Mouse (Mus musculus): ENCODE data around the gene Bdh1. TPM values are rescaled to one million over a fixed set of nuclear protein-coding genes. Genes with fewer than 3 reads are reported as not detected.

Bdh1 gene
- polyA plus RNA-seq, 1 experiment from 2014 or later: 43.4 TPM

- H3K27ac ChIP-seq: no peak overlapping the region
- H3K4me3 ChIP-seq: no peak overlapping the region
- peaks cover 5% of the 10 kb centered on the region; the same call in 1 of the 2 replicates for H3K4me1 ChIP-seq
- H3K4me2 ChIP-seq: no peak overlapping the region
- H3K27me3 ChIP-seq: no peaks in the 10 kb centered on the region
- H3K36me3 ChIP-seq: no peaks in the 10 kb centered on the region
- H3K9me3 ChIP-seq: no peaks in the 10 kb centered on the region
- H3K9ac ChIP-seq: no peak overlapping the region
- 63% methylated on average over 3 of the region's 3 CpGs for WGBS
- no peak for ATAC-seq (ENCODE audit: insufficient number of reproducible peaks, low FRiP score, low TSS enrichment, low read depth)
Measured at GRCm38 (mm10) chr16:31413777-31414176, 8.3 kb upstream of the Bdh1 start.

DNA sequence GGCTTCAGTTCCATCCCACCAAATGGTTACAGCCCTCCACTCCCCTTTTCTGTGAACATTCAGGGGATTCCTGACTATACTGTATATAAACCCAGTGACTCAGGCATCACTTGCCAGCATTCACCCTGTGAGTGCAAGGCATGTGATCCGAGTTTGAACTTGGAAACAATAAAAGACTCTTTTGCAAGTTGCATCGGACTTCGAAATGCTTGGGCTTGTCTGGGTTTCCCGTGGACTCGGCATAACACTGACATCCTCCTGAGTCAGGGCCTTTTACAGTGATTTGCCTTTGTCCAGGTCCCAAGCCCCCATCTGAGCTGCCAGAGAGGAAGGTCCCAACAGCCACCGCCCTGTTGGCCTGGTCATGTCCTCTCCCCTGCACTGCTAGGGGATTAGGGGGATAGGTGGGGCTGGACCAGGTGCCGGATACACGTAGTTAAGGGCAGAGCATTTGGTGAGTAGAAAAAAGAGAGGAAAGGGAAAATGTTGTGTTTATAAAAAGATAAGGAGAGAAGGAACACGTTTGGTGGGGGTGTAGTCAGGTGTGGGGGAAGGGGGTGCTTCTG, 6.1 kb upstream of the Bdh1 start:
- Histone ChIP-seq H3K4me1 (peaks cover 5% of the 10 kb centered on the region; the same call in 1 of the 2 replicates), H3K27ac (no peak overlapping the region), H3K9me3 (no peaks in the 10 kb centered on the region), H3K9ac (no peak overlapping the region), H3K4me2 (no peak overlapping the region), H3K4me3 (no peak overlapping the region), H3K36me3 (no peaks in the 10 kb centered on the region), H3K27me3 (no peaks in the 10 kb centered on the region)
- no peak for ATAC-seq (ENCODE audit: insufficient number of reproducible peaks, low FRiP score, low TSS enrichment, low read depth)
- 47% methylated on average over 9 of the region's 9 CpGs for WGBS

DNA sequence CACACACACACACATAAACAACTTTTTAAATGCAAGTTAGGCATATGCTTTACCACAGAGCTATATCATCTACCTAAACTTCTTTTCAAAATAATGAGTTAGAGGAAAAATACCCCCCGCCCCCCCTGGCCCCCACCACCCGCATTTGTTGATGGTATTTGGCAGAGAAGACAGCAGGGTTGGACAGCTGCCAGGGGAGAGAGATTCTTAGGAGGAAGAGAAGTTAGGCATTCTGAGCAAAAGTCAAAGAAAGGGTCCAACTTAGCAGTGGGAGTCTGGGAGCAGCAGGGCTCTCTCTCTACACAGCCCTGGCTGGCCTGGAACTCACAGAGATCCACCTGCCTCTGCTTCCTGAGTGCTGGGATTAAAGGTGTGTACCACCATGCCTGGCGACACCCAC, 3.4 kb upstream of the Bdh1 start:
- Histone ChIP-seq H3K4me3 (no peak overlapping the region), H3K4me2 (no peak overlapping the region), H3K9me3 (no peaks in the 10 kb centered on the region), H3K27me3 (no peaks in the 10 kb centered on the region), H3K9ac (no peak overlapping the region), H3K4me1 (no peaks in the 10 kb centered on the region), H3K27ac (no peak overlapping the region), H3K36me3 (no peaks in the 10 kb centered on the region)
- 61% methylated on average over 3 of the region's 3 CpGs for WGBS
- no peak for ATAC-seq (ENCODE audit: insufficient number of reproducible peaks, low FRiP score, low TSS enrichment, low read depth)

DNA sequence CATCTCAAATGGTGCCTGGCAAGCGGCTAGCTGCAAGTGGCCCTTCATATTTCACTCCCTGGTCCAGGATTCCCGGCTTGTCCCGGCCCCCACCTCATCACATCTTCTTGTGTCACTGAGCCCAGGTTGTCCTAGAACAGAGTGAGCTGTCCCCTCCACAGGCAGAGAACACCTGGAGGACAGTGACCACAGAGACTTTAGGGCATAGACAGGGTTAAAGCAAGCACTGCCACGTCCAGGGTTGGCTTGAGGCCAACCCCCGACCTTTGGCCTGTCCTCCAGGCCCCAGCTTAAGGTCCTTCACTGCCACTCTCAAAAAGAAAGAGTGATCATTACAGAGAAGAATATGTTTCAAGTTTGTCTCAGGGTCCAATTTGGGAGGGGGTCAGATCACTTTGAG, 2.6 kb upstream of the Bdh1 start:
- no peaks in the 10 kb centered on the region for H3K27me3 ChIP-seq
- no peak overlapping the region for H3K4me2 ChIP-seq
- 68% methylated on average over 5 of the region's 5 CpGs for WGBS
- H3K27ac ChIP-seq: no peak overlapping the region
- H3K4me3 ChIP-seq: no peak overlapping the region
- no peaks in the 10 kb centered on the region for H3K4me1 ChIP-seq
- ATAC-seq (ENCODE audit: insufficient number of reproducible peaks, low FRiP score, low TSS enrichment, low read depth): no peak
- H3K9ac ChIP-seq: no peak overlapping the region
- H3K9me3 ChIP-seq: no peaks in the 10 kb centered on the region
- H3K36me3 ChIP-seq: no peaks in the 10 kb centered on the region

DNA sequence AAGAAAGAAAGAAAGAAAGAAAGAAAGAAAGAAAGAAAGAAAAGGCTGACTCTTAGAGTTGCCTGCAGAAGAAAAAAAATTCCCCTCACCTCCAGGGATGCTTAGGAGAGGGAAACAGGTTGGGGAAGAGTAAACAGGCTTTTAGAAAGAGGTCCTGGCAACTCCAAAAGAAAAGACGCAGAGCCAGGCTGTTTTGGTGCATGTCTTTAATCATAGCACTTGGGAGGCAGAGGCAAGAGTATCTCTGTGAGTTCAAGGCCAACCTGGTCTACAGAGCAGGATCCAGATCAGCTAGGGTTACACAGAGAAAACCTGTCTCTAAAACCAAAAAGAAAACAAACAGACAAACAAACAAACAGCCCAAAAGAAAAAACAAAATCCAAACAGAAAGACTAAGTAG, 642 bp downstream of the Bdh1 start:
- ATAC-seq (ENCODE audit: insufficient number of reproducible peaks, low FRiP score, low TSS enrichment, low read depth): no peak
- H3K9me3 ChIP-seq: no peaks in the 10 kb centered on the region
- no peaks in the 10 kb centered on the region; the same call in 1 of the 2 replicates for H3K4me1 ChIP-seq
- WGBS: 71% methylated on average over 1 of the region's 1 CpGs
- peaks cover 12% of the 10 kb centered on the region for H3K27me3 ChIP-seq
- no peak overlapping the region for H3K27ac ChIP-seq
- no peak overlapping the region for H3K4me2 ChIP-seq
- no peak overlapping the region for H3K4me3 ChIP-seq
- H3K9ac ChIP-seq: no peak overlapping the region
- no peaks in the 10 kb centered on the region for H3K36me3 ChIP-seq

- Histone ChIP-seq H3K27me3 (peaks cover 15% of the 10 kb centered on the region), H3K4me3 (no peak overlapping the region), H3K9me3 (no peaks in the 10 kb centered on the region), H3K9ac (no peak overlapping the region), H3K36me3 (no peaks in the 10 kb centered on the region), H3K4me1 (peaks cover 4% of the 10 kb centered on the region), H3K27ac (no peak overlapping the region), H3K4me2 (no peak overlapping the region)
- 62% methylated on average over 4 of the region's 4 CpGs for WGBS
- no peak for ATAC-seq (ENCODE audit: insufficient number of reproducible peaks, low FRiP score, low TSS enrichment, low read depth)
Measured at GRCm38 (mm10) chr16:31423368-31423767, 1.3 kb downstream of the Bdh1 start.

GRCm38 (mm10) chr16:31424416-31425187, 2.5 kb downstream of the Bdh1 start:
- Histone ChIP-seq H3K4me2 (no peak overlapping the region), H3K4me3 (no peak overlapping the region), H3K27me3 (peaks cover 15% of the 10 kb centered on the region), H3K36me3 (no peaks in the 10 kb centered on the region), H3K9ac (no peak overlapping the region), H3K4me1 (peaks cover 14% of the 10 kb centered on the region), H3K9me3 (no peaks in the 10 kb centered on the region), H3K27ac (no peak overlapping the region)
- WGBS: 77% methylated on average over 4 of the region's 4 CpGs
- no peak for ATAC-seq (ENCODE audit: insufficient number of reproducible peaks, low FRiP score, low TSS enrichment, low read depth)

GRCm38 (mm10) chr16:31425508-31425907, 3.4 kb downstream of the Bdh1 start:
- no peak for ATAC-seq (ENCODE audit: insufficient number of reproducible peaks, low FRiP score, low TSS enrichment, low read depth)
- H3K27ac ChIP-seq: no peak overlapping the region
- no peak overlapping the region for H3K4me3 ChIP-seq
- H3K4me1 ChIP-seq: peaks cover 18% of the 10 kb centered on the region
- no peaks in the 10 kb centered on the region for H3K9me3 ChIP-seq
- peaks cover 15% of the 10 kb centered on the region for H3K27me3 ChIP-seq
- no peaks in the 10 kb centered on the region for H3K36me3 ChIP-seq
- no peak overlapping the region for H3K9ac ChIP-seq
- WGBS: under 1% methylated on average over 4 of the region's 4 CpGs
- no peak overlapping the region for H3K4me2 ChIP-seq

DNA sequence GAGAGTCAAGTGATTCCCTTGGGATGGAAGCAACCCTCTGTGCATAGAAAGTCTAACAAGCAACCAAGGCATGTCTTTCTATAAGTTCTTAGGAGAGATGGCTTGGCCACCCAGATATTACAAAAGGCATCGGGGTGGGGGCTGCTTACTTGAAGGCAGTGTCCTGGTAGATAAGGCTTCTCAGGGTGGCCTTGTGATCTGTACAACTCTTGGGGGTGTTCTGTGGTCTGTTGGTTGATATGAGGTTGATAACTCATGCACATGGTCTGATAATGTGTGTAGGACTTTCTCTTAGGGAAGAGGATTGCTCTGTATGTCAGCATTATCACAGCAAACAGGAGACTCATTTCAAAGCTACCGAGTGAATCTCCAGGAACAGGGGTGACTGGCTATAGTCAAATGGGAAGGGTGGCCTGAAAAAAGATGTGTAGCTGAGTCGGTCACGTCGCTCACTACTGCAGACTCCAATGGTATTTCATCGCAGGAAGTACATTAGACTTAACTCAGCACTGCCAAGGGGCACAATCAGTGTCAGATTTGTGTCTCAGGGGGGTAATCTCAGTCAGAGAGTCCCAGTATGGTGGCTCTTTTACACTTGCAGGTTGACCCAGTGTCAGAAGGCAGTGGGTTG, 4.5 kb downstream of the Bdh1 start:
- H3K4me1 ChIP-seq: peaks cover 18% of the 10 kb centered on the region
- no peak overlapping the region for H3K27ac ChIP-seq
- H3K36me3 ChIP-seq: no peaks in the 10 kb centered on the region
- peaks cover 15% of the 10 kb centered on the region for H3K27me3 ChIP-seq
- H3K9me3 ChIP-seq: no peaks in the 10 kb centered on the region
- WGBS: 86% methylated on average over 6 of the region's 6 CpGs
- no peak overlapping the region for H3K9ac ChIP-seq
- H3K4me2 ChIP-seq: no peak overlapping the region
- ATAC-seq (ENCODE audit: insufficient number of reproducible peaks, low FRiP score, low TSS enrichment, low read depth): no peak
- no peak overlapping the region for H3K4me3 ChIP-seq

- peak overlapping the region; percentile 96 for H3K4me2 ChIP-seq
- peaks cover 18% of the 10 kb centered on the region for H3K4me1 ChIP-seq
- H3K27ac ChIP-seq: no peak overlapping the region
- H3K9me3 ChIP-seq: no peaks in the 10 kb centered on the region
- H3K9ac ChIP-seq: 0 out of 2 replicates have a peak overlapping the region, but pooled peaks have one; percentile 37
- no peak for ATAC-seq (ENCODE audit: insufficient number of reproducible peaks, low FRiP score, low TSS enrichment, low read depth)
- peak overlapping the region; percentile 65 for H3K4me3 ChIP-seq
- peaks cover 15% of the 10 kb centered on the region for H3K27me3 ChIP-seq
- H3K36me3 ChIP-seq: no peaks in the 10 kb centered on the region
- WGBS: 4% methylated on average over 11 of the region's 11 CpGs
Measured at GRCm38 (mm10) chr16:31428335-31428674, 6.2 kb downstream of the Bdh1 start.

DNA sequence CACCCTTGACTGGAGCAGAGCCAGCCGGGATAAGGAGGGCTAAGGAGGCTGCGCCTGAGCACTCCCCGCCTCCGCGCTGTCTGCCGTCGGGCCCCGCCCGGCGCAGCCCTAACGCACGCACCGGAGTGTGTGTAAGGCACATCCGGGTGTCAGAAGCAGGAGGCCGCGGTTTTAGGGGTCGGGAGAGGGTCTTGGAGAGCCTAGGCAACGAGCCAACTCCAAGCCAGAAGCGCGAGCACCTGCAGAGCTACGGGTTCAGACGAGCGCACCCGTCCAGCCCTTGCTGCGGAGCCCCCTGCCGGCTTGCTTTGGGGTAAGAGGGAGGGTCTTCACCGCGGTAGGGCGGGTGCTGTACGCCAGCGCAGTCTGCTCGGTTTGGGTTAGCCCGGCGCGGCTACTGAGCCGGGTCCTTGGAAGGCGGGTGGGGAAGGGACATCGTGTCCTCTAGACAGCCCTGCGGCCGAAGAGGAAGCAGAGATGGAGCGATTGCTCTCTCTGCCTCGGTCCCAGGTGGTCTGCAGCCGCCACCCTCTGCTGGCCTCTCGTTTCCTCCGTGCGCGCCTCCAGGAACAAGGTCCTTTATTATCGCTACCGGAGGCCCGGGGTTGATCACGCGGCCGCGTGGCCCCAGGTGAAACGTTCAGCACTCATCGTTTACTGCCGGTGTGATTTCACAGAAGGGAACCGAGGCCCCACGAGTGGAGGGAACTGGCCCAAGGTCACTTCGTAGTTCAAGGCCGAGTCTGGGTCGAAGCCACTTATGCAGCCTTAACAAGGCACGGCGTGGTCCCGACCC, 6.8 kb downstream of the Bdh1 start:
- H3K9ac ChIP-seq: peak overlapping the region; percentile 37; the same call in 1 of the 2 replicates
- ATAC-seq (ENCODE audit: insufficient number of reproducible peaks, low FRiP score, low TSS enrichment, low read depth): no peak
- no peaks in the 10 kb centered on the region for H3K36me3 ChIP-seq
- peak overlapping the region; percentile 77 for H3K27ac ChIP-seq
- H3K9me3 ChIP-seq: no peaks in the 10 kb centered on the region
- H3K4me2 ChIP-seq: peak overlapping the region; percentile 96
- H3K4me3 ChIP-seq: peak overlapping the region; percentile 65
- peaks cover 22% of the 10 kb centered on the region for H3K4me1 ChIP-seq
- peaks cover 15% of the 10 kb centered on the region for H3K27me3 ChIP-seq
- WGBS: under 1% methylated on average over 65 of the region's 65 CpGs

All from limb, embryonic 15.5 days (tissue).